Mouse (Mus musculus): ENCODE results near the gene Lmtk3.

Lmtk3 gene

GRCm38 (mm10) chr7:45775237-45775636 is 8.3 kb upstream of the Lmtk3 start:
- in situ Hi-C loops (cut with MboI; ENCODE audit: low pct_unique_long_range_greater_than_20kb in 1 of 2, low sequenced_read_pairs in 2 of 2, unreplicated experiment in 1 of 2) = no loop called here

GRCm38 (mm10) chr7:45779081-45779641 is 4.4 kb upstream of the Lmtk3 start:
- in situ Hi-C loops (cut with MboI; ENCODE audit: low pct_unique_long_range_greater_than_20kb in 1 of 2, low sequenced_read_pairs in 2 of 2, unreplicated experiment in 1 of 2) = no loop called here

GRCm38 (mm10) chr7:45782271-45782670 is 1.3 kb upstream of the Lmtk3 start:
- in situ Hi-C loops (cut with MboI; ENCODE audit: low pct_unique_long_range_greater_than_20kb in 1 of 2, low sequenced_read_pairs in 2 of 2, unreplicated experiment in 1 of 2) = no loop called here

- in situ Hi-C loops (cut with MboI; ENCODE audit: low pct_unique_long_range_greater_than_20kb in 1 of 2, low sequenced_read_pairs in 2 of 2, unreplicated experiment in 1 of 2) = no loop called here
Observed at GRCm38 (mm10) chr7:45784524-45785372, 1.2 kb downstream of the Lmtk3 start, which contains the start of gene Sult2b1. Gene Sult2b1 (minus strand): TSS chr7:45784669.

GRCm38 (mm10) chr7:45785388-45786135 is 2.0 kb downstream of the Lmtk3 start:
- in situ Hi-C loops (cut with MboI; ENCODE audit: low pct_unique_long_range_greater_than_20kb in 1 of 2, low sequenced_read_pairs in 2 of 2, unreplicated experiment in 1 of 2) = no loop called here

- in situ Hi-C loops (cut with MboI; ENCODE audit: low pct_unique_long_range_greater_than_20kb in 1 of 2, low sequenced_read_pairs in 2 of 2, unreplicated experiment in 1 of 2) = no loop called here
Observed at GRCm38 (mm10) chr7:45786136-45786578, 2.6 kb downstream of the Lmtk3 start.

GRCm38 (mm10) chr7:45786661-45787413 is 3.3 kb downstream of the Lmtk3 start:
- in situ Hi-C loops (cut with MboI; ENCODE audit: low pct_unique_long_range_greater_than_20kb in 1 of 2, low sequenced_read_pairs in 2 of 2, unreplicated experiment in 1 of 2) = no loop called here

GRCm38 (mm10) chr7:45787642-45788041 is 4.1 kb downstream of the Lmtk3 start:
- in situ Hi-C loops (cut with MboI; ENCODE audit: low pct_unique_long_range_greater_than_20kb in 1 of 2, low sequenced_read_pairs in 2 of 2, unreplicated experiment in 1 of 2) = no loop called here

- in situ Hi-C loops (cut with MboI; ENCODE audit: low pct_unique_long_range_greater_than_20kb in 1 of 2, low sequenced_read_pairs in 2 of 2, unreplicated experiment in 1 of 2) = no loop called here
Observed at GRCm38 (mm10) chr7:45790721-45791120, 7.2 kb downstream of the Lmtk3 start.

- in situ Hi-C loops (cut with MboI; ENCODE audit: low pct_unique_long_range_greater_than_20kb in 1 of 2, low sequenced_read_pairs in 2 of 2, unreplicated experiment in 1 of 2) = no loop called here
Observed at GRCm38 (mm10) chr7:45791756-45792490, 8.4 kb downstream of the Lmtk3 start.

- in situ Hi-C loops (cut with MboI; ENCODE audit: low pct_unique_long_range_greater_than_20kb in 1 of 2, low sequenced_read_pairs in 2 of 2, unreplicated experiment in 1 of 2) = no loop called here
Observed at GRCm38 (mm10) chr7:45793240-45793639, 9.7 kb downstream of the Lmtk3 start.

- in situ Hi-C loops (cut with MboI; ENCODE audit: low pct_unique_long_range_greater_than_20kb in 1 of 2, low sequenced_read_pairs in 2 of 2, unreplicated experiment in 1 of 2) = no loop called here
Observed at GRCm38 (mm10) chr7:45793969-45794585, 10.5 kb downstream of the Lmtk3 start.

- in situ Hi-C loops (cut with MboI; ENCODE audit: low pct_unique_long_range_greater_than_20kb in 1 of 2, low sequenced_read_pairs in 2 of 2, unreplicated experiment in 1 of 2) = no loop called here
Observed at GRCm38 (mm10) chr7:45794971-45795370, 11.4 kb downstream of the Lmtk3 start.

- in situ Hi-C loops (cut with MboI; ENCODE audit: low pct_unique_long_range_greater_than_20kb in 1 of 2, low sequenced_read_pairs in 2 of 2, unreplicated experiment in 1 of 2) = no loop called here
Observed at GRCm38 (mm10) chr7:45796950-45797349, 13.4 kb downstream of the Lmtk3 start.

GRCm38 (mm10) chr7:45797661-45798510 is 14.3 kb downstream of the Lmtk3 start:
- in situ Hi-C loops (cut with MboI; ENCODE audit: low pct_unique_long_range_greater_than_20kb in 1 of 2, low sequenced_read_pairs in 2 of 2, unreplicated experiment in 1 of 2) = no loop called here

GRCm38 (mm10) chr7:45798511-45798836 is 14.9 kb downstream of the Lmtk3 start:
- in situ Hi-C loops (cut with MboI; ENCODE audit: low pct_unique_long_range_greater_than_20kb in 1 of 2, low sequenced_read_pairs in 2 of 2, unreplicated experiment in 1 of 2) = no loop called here

GRCm38 (mm10) chr7:45798931-45799330 is 15.4 kb downstream of the Lmtk3 start:
- in situ Hi-C loops (cut with MboI; ENCODE audit: low pct_unique_long_range_greater_than_20kb in 1 of 2, low sequenced_read_pairs in 2 of 2, unreplicated experiment in 1 of 2) = no loop called here
